Mouse (Mus musculus) lung, postnatal 10 days (tissue): ENCODE data around the gene Chrdl1.

Source experiments
- DNase-seq: peaks from one replicate; pipeline ENCODE4 v3.0.0; 2021

The Chrdl1 gene

GRCm38 (mm10) chrX:143393791-143394369 lies at the start of gene Chrdl1:
Gene Chrdl1 (minus strand): TSS chrX:143394262.
- peak; percentile 1 for DNase-seq

GRCm38 (mm10) chrX:143442638-143443037 lies 48.6 kb upstream of the Chrdl1 start:
- no peak for DNase-seq

- DNase-seq: no peak
Observed at GRCm38 (mm10) chrX:143404601-143405000, 10.5 kb upstream of the Chrdl1 start.

GRCm38 (mm10) chrX:143366256-143366959 lies 27.7 kb downstream of the Chrdl1 start:
- DNase-seq: no peak

GRCm38 (mm10) chrX:143347227-143347626 lies 46.8 kb downstream of the Chrdl1 start:
- no peak for DNase-seq

GRCm38 (mm10) chrX:143346739-143347138 lies 47.3 kb downstream of the Chrdl1 start:
- no peak for DNase-seq

- DNase-seq: peak; percentile 11
Observed at GRCm38 (mm10) chrX:143344509-143345495, 49.3 kb downstream of the Chrdl1 start.

GRCm38 (mm10) chrX:143338156-143338555 lies 55.9 kb downstream of the Chrdl1 start:
- DNase-seq: no peak

GRCm38 (mm10) chrX:143337561-143337960 lies 56.5 kb downstream of the Chrdl1 start:
- no peak for DNase-seq

GRCm38 (mm10) chrX:143336661-143337060 lies 57.4 kb downstream of the Chrdl1 start:
- DNase-seq: no peak

- peak; percentile 19 for DNase-seq
Observed at GRCm38 (mm10) chrX:143335846-143336245, 58.2 kb downstream of the Chrdl1 start.

GRCm38 (mm10) chrX:143313166-143313565 lies 80.9 kb downstream of the Chrdl1 start:
- no peak for DNase-seq

GRCm38 (mm10) chrX:143294726-143295125 lies 99.3 kb downstream of the Chrdl1 start:
- no peak for DNase-seq

GRCm38 (mm10) chrX:143275202-143275601 lies 118.9 kb downstream of the Chrdl1 start:
- peak; percentile 20 for DNase-seq

GRCm38 (mm10) chrX:143250709-143251108 lies 143.4 kb downstream of the Chrdl1 start:
- DNase-seq: no peak
